Mouse (Mus musculus): ENCODE measurements around the gene Lmntd1. TPM values are rescaled to one million over a fixed set of nuclear protein-coding genes. Genes with fewer than 3 reads are reported as not detected.
A peak's percentile ranks its signal among the peaks of the same experiment; 100 is the strongest.

Gene Lmntd1
- polyA plus RNA-seq, 1 experiment = not detected

DNA sequence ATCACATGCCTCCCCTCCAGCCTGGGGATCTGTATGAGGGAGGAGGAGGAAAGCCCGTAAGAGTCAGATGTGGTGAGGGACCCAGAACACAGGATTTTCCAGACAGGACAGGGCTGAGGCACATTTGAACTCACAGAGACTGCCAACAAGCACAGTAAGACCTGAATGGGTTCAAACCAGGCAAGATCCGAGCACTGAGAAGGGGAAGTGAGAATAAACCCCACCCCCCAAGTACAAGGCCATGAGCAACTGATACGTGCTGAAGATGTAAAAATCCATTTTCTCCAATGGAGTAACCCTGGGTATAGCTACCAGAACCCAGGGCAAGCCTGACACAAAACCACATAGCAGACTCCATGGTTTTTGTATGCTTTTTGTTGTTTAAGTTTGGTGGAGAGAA is 83.7 kb downstream of the Lmntd1 start:
- Histone ChIP-seq H3ac (ENCODE audit: control insufficient read depth, insufficient read length) (no peak overlapping the region), H3K4me2 (ENCODE audit: low read depth) (no peak overlapping the region), H3K4me3 (no peak overlapping the region), H3K36me3 (ENCODE audit: control insufficient read depth, insufficient read depth) (no peaks in the 10 kb centered on the region), H3K27me3 (ENCODE audit: control insufficient read depth, insufficient read depth, insufficient read length) (no peaks in the 10 kb centered on the region), H3K79me2 (ENCODE audit: control insufficient read depth, insufficient read depth) (no peaks in the 10 kb centered on the region)
- TF ChIP-seq SRF (IDR thresholded peaks at IDR 0.05; ENCODE audit: control insufficient read depth, insufficient read length, low read depth) = no peak
- TF ChIP-seq POLR2AphosphoS2 (IDR thresholded peaks at IDR 0.05; ENCODE audit: insufficient read length, low read depth) = no peak
- TF ChIP-seq TCF12 (IDR thresholded peaks at IDR 0.05; ENCODE audit: insufficient read depth, poor library complexity, severe bottlenecking) = no peak
- no peak for TF ChIP-seq POLR2A (IDR thresholded peaks at IDR 0.05; ENCODE audit: insufficient read length, low read depth)
- TF ChIP-seq REST (IDR thresholded peaks at IDR 0.05; ENCODE audit: insufficient read depth, insufficient read length) = no peak
- TF ChIP-seq CEBPB (IDR thresholded peaks at IDR 0.05; ENCODE audit: insufficient read depth, poor library complexity, severe bottlenecking) = no peak
- no peak for TF ChIP-seq MYOD1 (IDR thresholded peaks at IDR 0.05; ENCODE audit: control insufficient read depth in 1 of 3, insufficient read length in 2 of 3, low read depth in 2 of 3)
- TF ChIP-seq MYOG (IDR thresholded peaks at IDR 0.05; ENCODE audit: control insufficient read depth in 1 of 3, insufficient read depth in 1 of 3, insufficient read length in 2 of 3, low read depth in 2 of 3) = no peak
- TF ChIP-seq MAX (IDR thresholded peaks at IDR 0.05; ENCODE audit: low read depth) = no peak
- no peak for TF ChIP-seq E2F4 (IDR thresholded peaks at IDR 0.05; ENCODE audit: insufficient read depth)
- TF ChIP-seq USF1 (IDR thresholded peaks at IDR 0.05; ENCODE audit: low read depth) = no peak
- no peak for TF ChIP-seq TCF3 (IDR thresholded peaks at IDR 0.05; ENCODE audit: insufficient read length, low read depth)

DNA sequence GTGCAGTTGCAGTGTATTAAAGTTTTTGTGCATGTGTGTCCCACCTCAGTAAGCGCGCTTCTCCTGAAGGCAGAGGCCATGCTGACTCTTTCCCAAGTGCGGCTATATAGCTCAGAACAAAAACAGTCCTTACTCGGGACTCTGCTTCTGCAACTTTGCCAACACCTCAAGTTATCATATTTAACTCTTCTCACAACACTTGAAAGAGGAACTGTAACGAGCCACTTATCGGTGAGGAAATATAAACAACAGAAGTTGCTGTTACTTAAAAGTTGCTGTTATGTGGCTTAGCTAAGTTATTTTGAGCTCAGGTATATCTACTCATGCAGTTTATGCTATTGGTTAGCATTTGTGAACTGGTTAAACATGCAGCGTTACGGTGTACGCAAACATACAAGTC is 90.8 kb downstream of the Lmntd1 start:
- no peak overlapping the region for H3K4me3 ChIP-seq

DNA sequence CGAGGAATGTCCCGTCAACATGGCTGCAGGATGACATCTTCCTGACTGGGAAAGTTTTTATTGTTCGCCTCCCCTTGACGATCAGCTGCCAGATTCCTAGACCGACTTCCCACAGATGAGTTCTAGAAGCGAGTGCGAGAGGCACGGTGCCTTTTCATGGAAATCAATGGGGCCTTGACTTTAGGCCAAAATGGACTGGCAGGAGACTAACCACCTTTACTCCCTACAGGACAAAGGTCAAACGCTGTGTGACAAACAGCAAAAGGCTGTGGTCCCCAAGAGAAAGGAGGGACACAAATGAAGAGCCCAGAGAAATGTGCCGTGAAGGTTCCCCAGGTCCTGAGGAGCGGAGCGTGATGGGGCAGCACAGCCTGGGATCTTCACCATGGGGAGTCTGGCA is 91.5 kb downstream of the Lmntd1 start:
- Histone ChIP-seq H3K79me2 (ENCODE audit: control insufficient read depth, insufficient read depth) (no peaks in the 10 kb centered on the region), H3K27me3 (ENCODE audit: control insufficient read depth, insufficient read depth, insufficient read length) (no peaks in the 10 kb centered on the region), H3ac (ENCODE audit: control insufficient read depth, insufficient read length) (no peak overlapping the region), H3K4me2 (ENCODE audit: low read depth) (no peak overlapping the region), H3K36me3 (ENCODE audit: control insufficient read depth, insufficient read depth) (no peaks in the 10 kb centered on the region), H3K4me3 (no peak overlapping the region)
- TF ChIP-seq MAX (IDR thresholded peaks at IDR 0.05; ENCODE audit: low read depth) = no peak
- TF ChIP-seq TCF3 (IDR thresholded peaks at IDR 0.05; ENCODE audit: insufficient read length, low read depth) = no peak
- TF ChIP-seq CEBPB (IDR thresholded peaks at IDR 0.05; ENCODE audit: insufficient read depth, poor library complexity, severe bottlenecking) = no peak
- no peak for TF ChIP-seq E2F4 (IDR thresholded peaks at IDR 0.05; ENCODE audit: insufficient read depth)
- TF ChIP-seq MYOG (IDR thresholded peaks at IDR 0.05; ENCODE audit: control insufficient read depth in 1 of 3, insufficient read depth in 1 of 3, insufficient read length in 2 of 3, low read depth in 2 of 3) = no peak
- TF ChIP-seq MYOD1 (IDR thresholded peaks at IDR 0.05; ENCODE audit: control insufficient read depth in 1 of 3, insufficient read length in 2 of 3, low read depth in 2 of 3) = no peak
- no peak for TF ChIP-seq USF1 (IDR thresholded peaks at IDR 0.05; ENCODE audit: low read depth)
- TF ChIP-seq POLR2AphosphoS2 (IDR thresholded peaks at IDR 0.05; ENCODE audit: insufficient read length, low read depth) = no peak
- TF ChIP-seq REST (IDR thresholded peaks at IDR 0.05; ENCODE audit: insufficient read depth, insufficient read length) = no peak
- TF ChIP-seq POLR2A (IDR thresholded peaks at IDR 0.05; ENCODE audit: insufficient read length, low read depth) = no peak

More for the DNA sequence above, 90.8 kb downstream of the Lmntd1 start:
- Histone ChIP-seq H3K36me3 (ENCODE audit: control insufficient read depth, insufficient read depth) (no peaks in the 10 kb centered on the region), H3ac (ENCODE audit: control insufficient read depth, insufficient read length) (no peak overlapping the region), H3K27me3 (ENCODE audit: control insufficient read depth, insufficient read depth, insufficient read length) (no peaks in the 10 kb centered on the region), H3K4me2 (ENCODE audit: low read depth) (no peak overlapping the region), H3K79me2 (ENCODE audit: control insufficient read depth, insufficient read depth) (no peaks in the 10 kb centered on the region)
- TF ChIP-seq E2F4 (IDR thresholded peaks at IDR 0.05; ENCODE audit: insufficient read depth) (no peak), REST (IDR thresholded peaks at IDR 0.05; ENCODE audit: insufficient read depth, insufficient read length) (no peak), MAX (IDR thresholded peaks at IDR 0.05; ENCODE audit: low read depth) (no peak)

GRCm38 (mm10) chr6:145517002-145517401 is 97.1 kb downstream of the Lmntd1 start:
- no peak for TF ChIP-seq MYOD1 (IDR thresholded peaks at IDR 0.05; ENCODE audit: control insufficient read depth in 1 of 3, insufficient read length in 2 of 3, low read depth in 2 of 3)
- TF ChIP-seq CEBPB (IDR thresholded peaks at IDR 0.05; ENCODE audit: insufficient read depth, poor library complexity, severe bottlenecking) = no peak
- TF ChIP-seq MAX (IDR thresholded peaks at IDR 0.05; ENCODE audit: low read depth) = no peak
- no peak for TF ChIP-seq REST (IDR thresholded peaks at IDR 0.05; ENCODE audit: insufficient read depth, insufficient read length)
- no peak for TF ChIP-seq POLR2AphosphoS2 (IDR thresholded peaks at IDR 0.05; ENCODE audit: insufficient read length, low read depth)
- TF ChIP-seq TCF12 (IDR thresholded peaks at IDR 0.05; ENCODE audit: insufficient read depth, poor library complexity, severe bottlenecking) = no peak
- TF ChIP-seq POLR2A (IDR thresholded peaks at IDR 0.05; ENCODE audit: insufficient read length, low read depth) = no peak
- TF ChIP-seq E2F4 (IDR thresholded peaks at IDR 0.05; ENCODE audit: insufficient read depth) = no peak
- no peak for TF ChIP-seq TCF3 (IDR thresholded peaks at IDR 0.05; ENCODE audit: insufficient read length, low read depth)
- no peak for TF ChIP-seq SRF (IDR thresholded peaks at IDR 0.05; ENCODE audit: control insufficient read depth, insufficient read length, low read depth)
- no peak for TF ChIP-seq MYOG (IDR thresholded peaks at IDR 0.05; ENCODE audit: control insufficient read depth in 1 of 3, insufficient read depth in 1 of 3, insufficient read length in 2 of 3, low read depth in 2 of 3)
- no peak for TF ChIP-seq USF1 (IDR thresholded peaks at IDR 0.05; ENCODE audit: low read depth)
- no peaks in the 10 kb centered on the region for H3K79me2 ChIP-seq (ENCODE audit: control insufficient read depth, insufficient read depth)
- no peaks in the 10 kb centered on the region for H3K27me3 ChIP-seq (ENCODE audit: control insufficient read depth, insufficient read depth, insufficient read length)
- no peak overlapping the region for H3ac ChIP-seq (ENCODE audit: control insufficient read depth, insufficient read length)
- H3K4me2 ChIP-seq (ENCODE audit: low read depth) = no peak overlapping the region
- no peak overlapping the region for H3K4me3 ChIP-seq
- H3K36me3 ChIP-seq (ENCODE audit: control insufficient read depth, insufficient read depth) = no peaks in the 10 kb centered on the region

- no peaks in the 10 kb centered on the region for H3K36me3 ChIP-seq (ENCODE audit: control insufficient read depth, insufficient read depth)
- TF ChIP-seq MYOG (IDR thresholded peaks at IDR 0.05; ENCODE audit: control insufficient read depth in 1 of 3, insufficient read depth in 1 of 3, insufficient read length in 2 of 3, low read depth in 2 of 3) = no peak
- peak in 2 of 3 experiments; percentile 3 to 72 for TF ChIP-seq MYOD1 (IDR thresholded peaks at IDR 0.05; ENCODE audit: control insufficient read depth in 1 of 3, insufficient read length in 2 of 3, low read depth in 2 of 3)
- H3K79me2 ChIP-seq (ENCODE audit: control insufficient read depth, insufficient read depth) = no peaks in the 10 kb centered on the region
- no peak overlapping the region for H3K4me3 ChIP-seq
- peak overlapping the region; percentile 6 for H3K4me2 ChIP-seq (ENCODE audit: low read depth)
- H3ac ChIP-seq (ENCODE audit: control insufficient read depth, insufficient read length) = no peak overlapping the region
- H3K27me3 ChIP-seq (ENCODE audit: control insufficient read depth, insufficient read depth, insufficient read length) = no peaks in the 10 kb centered on the region
These were observed 98.1 kb downstream of the Lmntd1 start for GRCm38 (mm10) chr6:145515859-145516581.
